Mouse (Mus musculus) right cerebral cortex, adult 18-20 months (tissue): Measurements from ENCODE around the gene Ppp1ca.

Experiments used
- DNase-seq: peaks from one replicate; pipeline ENCODE4 v3.0.0; 2022; ENCODE audit warnings: mixed read lengths

The Ppp1ca gene

DNA sequence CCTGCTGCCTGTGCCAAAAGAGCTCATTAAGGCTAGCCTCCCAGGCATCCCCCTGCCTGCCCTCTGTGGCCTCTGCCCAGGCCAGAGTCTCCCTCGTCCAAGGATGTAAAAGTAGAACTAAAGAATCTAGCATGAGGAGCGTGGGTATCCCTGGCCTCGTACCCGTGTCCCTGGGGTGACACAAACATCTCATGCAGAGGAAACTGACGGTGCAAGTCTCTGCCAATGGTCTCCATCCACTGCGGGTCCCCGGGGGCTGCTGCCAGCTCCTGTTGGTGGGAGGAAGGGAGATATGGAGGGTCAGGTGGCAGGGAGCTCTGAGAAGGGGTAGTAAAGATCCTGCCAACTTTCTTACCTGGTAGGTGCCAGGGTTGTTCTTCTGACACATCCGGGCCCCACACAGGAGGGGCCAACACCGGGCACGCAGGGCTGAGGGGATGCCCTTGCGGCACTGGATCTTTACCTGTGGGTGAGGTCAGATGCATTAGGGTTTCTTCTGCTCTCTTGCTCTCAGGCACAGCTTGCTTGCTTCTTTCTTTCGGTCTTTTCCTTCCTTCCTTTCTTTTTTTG is 2.7 kb upstream of the Ppp1ca start:
- no peak for DNase-seq

- no peak for DNase-seq
Observed at GRCm38 (mm10) chr19:4190831-4191334, 982 bp upstream of the Ppp1ca start, which contains the start of gene Tbc1d10c. TSS of gene Tbc1d10c (minus strand) at chr19:4191284.

DNA sequence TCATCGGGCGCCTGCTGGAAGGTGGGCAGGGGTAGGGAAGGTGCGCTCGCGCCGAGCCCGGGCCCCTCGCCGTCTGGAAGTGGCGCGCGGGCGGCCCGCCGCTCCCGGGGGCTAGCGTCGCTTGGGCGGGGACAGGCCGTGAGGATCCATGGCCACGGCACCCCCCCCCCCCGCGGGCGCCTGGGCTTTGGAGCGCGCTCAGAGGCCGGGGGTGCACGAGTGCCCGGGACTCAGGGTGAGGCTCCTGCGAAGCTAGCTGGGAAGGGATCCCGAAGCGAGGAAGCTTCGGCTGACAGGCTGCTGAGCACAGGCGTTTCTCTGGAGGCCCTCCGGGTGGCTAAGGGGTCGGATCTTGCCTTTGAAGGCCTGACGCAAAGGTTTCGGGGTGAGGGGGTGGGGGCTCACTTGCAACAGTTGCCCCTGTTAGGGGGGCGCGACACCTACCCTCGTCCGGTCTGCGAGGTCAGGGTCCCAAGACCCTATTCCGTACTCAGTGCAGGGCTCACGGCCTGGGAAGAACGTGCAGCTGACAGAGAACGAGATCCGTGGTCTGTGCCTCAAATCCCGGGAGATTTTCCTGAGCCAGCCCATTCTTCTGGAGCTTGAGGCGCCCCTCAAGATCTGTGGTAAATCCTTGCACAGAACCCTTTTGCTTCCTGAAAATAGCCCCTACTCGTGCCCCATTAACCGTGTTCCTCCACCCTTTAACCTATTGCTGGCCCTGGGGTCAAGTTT is 553 bp downstream of the Ppp1ca start:
- no peak for DNase-seq

GRCm38 (mm10) chr19:4193129-4193528 is 1.3 kb downstream of the Ppp1ca start:
- DNase-seq = no peak

- no peak for DNase-seq
Observed at GRCm38 (mm10) chr19:4194021-4194724, 2.3 kb downstream of the Ppp1ca start.

GRCm38 (mm10) chr19:4194776-4195650 is 3.1 kb downstream of the Ppp1ca start:
- no peak for DNase-seq

DNA sequence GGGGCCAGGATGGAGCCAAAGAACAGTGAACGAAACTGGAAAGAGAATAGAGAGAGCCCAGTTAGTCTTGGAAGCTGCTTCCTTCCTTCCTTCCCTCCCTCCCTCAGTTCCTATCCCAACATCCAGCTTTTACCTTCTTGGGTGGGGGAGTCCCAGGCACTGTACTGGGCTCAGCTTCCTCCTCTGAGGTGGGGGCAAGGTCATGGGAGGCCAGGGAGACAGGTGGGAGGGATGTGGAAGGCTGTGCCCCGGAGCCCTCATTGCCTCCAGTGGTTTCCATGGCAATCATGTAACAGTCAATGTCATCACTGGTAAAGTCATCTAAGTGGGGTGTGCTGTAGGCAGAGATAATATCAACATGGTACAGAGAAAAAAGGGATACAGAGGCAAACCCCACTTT is 4.2 kb downstream of the Ppp1ca start:
- DNase-seq = no peak

GRCm38 (mm10) chr19:4196548-4196947 is 4.7 kb downstream of the Ppp1ca start:
- no peak for DNase-seq

DNA sequence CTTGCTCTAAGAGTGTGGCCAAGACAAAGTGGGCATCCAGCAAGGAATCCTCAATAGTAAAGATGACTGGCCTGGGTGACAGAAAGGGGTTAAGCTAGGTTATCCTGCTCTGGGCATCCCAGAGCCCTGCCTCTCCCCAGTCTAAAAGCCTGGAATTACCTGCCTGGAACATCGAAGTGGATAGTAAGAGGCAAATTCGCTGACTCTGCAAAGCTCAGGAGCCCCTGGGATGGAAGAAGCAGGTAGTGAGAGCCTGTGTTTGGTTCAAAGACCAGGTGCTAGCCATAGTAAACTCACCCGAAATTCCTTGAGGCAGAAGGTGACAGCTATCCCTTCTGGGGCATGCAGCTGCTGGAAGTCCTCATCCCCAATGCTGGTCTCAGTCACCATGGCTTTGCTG is 5.3 kb downstream of the Ppp1ca start:
- DNase-seq = no peak

- peak; percentile 97 for DNase-seq
Observed at GRCm38 (mm10) chr19:4201291-4201909, 9.5 kb downstream of the Ppp1ca start, which contains the start of gene Rad9a. TSS of gene Rad9a (minus strand) at chr19:4201662.

- DNase-seq = no peak
Observed at GRCm38 (mm10) chr19:4202149-4202548, 10.3 kb downstream of the Ppp1ca start.

DNA sequence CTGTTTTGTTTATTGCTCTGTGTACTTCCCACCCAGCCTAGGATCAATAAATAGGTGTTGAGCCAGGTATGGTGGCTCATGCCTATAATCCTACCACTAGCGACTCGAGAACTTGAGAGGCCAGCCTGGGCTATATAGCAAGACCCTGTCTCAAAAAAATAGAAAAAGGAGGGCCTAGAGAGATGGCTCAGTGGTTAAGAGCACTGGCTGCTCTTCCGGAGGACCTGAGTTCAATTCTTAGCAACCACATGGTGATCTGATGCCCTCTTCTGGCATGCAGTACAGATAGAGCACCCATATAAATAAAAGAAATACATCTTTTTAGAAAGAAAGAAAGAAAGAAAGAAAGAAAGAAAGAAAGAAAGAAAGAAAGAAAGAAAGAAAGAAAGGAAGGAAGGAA is 11.3 kb downstream of the Ppp1ca start:
- DNase-seq = no peak

GRCm38 (mm10) chr19:4203604-4204326 is 11.9 kb downstream of the Ppp1ca start:
- DNase-seq = no peak

DNA sequence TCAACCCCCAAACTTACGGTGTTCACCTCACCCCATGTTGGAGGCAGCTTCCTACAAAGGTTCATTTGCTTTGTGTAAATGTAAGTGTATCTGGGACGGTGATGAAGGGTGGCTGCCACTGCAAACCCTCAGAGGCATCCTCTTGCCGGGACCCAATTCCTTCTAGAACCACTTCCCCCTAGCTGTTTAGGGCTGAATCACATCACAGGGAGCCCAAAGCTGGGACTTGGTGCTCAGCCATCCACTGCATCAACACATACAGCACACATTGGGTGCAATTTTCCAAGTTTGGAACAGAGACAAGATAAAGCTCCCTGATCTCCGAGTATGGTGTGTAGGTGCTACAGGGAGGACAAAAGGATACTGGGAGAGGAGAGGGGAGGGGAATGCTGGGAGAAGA is 13.0 kb downstream of the Ppp1ca start:
- no peak for DNase-seq

- no peak for DNase-seq
Observed at GRCm38 (mm10) chr19:4206971-4207370, 15.1 kb downstream of the Ppp1ca start.

DNA sequence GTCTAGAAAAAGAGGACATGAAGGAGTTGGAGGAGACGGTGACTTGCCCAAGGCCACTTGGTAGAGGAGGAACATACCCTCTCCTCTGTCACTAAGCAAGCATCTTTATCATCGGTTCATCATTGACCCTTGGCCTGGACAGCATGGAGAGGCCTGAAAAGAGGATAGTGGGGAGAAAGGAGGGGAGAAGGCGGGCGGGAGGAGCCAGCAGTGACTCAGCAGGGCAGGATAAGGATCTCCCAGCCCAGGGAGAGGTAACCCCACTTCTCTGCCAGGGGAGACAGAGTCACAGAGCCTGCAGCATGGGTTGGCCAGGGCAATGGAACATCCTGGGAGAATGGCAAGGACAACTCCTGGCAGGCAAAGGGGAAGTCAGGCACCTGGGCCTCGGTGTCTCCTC is 16.7 kb downstream of the Ppp1ca start:
- no peak for DNase-seq

- DNase-seq = no peak
Observed at GRCm38 (mm10) chr19:4211891-4212588, 20.2 kb downstream of the Ppp1ca start.

DNA sequence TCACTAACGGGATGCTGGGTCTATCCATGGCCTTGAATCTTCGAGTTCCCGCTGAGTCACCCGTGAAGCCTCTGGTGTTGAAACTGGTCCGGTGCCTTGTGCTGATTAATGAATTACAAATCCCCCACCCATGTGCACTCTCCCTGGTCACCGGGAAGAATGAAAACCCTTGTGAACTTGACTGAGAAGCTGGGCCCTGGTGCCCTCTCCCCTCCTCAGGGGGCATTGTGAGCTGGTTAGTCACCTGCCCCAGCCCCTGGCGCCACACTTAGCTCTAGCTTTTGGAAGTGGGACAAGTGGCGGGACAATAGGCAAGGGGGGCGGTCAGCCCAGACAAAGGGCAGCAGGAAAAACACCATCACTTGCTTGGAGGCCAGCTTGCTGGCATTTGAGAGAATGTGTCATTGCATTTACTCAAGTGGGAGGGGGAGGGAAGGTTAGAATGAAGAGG is 21.7 kb downstream of the Ppp1ca start:
- no peak for DNase-seq

- DNase-seq = no peak
Observed at GRCm38 (mm10) chr19:4214071-4214770, 22.4 kb downstream of the Ppp1ca start, which contains the start of the genes Clcf1 and AC109138.7. TSS of gene Clcf1 (plus strand) at chr19:4214238. TSS of gene AC109138.7 (plus strand) at chr19:4214357.
